Mouse (Mus musculus): ENCODE results near the gene Fthl17a.

DNA sequence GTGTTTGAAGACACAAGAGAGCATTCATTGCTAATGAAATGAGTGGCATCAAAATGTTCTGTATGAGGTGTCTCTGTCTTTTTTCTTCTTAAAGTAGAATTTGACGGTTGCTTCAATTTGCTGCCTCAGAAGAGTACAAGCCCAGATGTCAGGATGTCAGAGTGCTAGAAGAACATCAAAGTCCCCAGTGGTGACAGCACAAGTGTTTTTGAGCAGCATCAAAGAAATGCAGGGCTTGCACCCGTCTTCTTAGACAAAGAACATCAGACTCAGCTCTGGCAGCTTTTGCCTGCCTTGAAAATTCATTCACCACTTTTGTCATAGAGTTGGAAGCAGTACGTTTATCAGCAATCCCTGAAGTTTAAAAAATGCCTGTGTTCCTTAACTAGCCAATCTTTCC lies 44.5 kb downstream of the Fthl17a start:
- TF ChIP-seq CTCF (IDR thresholded peaks at IDR 0.05; ENCODE audit: control insufficient read depth, insufficient read depth, low read length): no peak
- TF ChIP-seq POLR2A (IDR thresholded peaks at IDR 0.05; ENCODE audit: borderline replicate concordance, control insufficient read depth, low read depth, low read length): no peak
